Mouse (Mus musculus): ENCODE measurements around the gene Rpl19.

Rpl19 gene

DNA sequence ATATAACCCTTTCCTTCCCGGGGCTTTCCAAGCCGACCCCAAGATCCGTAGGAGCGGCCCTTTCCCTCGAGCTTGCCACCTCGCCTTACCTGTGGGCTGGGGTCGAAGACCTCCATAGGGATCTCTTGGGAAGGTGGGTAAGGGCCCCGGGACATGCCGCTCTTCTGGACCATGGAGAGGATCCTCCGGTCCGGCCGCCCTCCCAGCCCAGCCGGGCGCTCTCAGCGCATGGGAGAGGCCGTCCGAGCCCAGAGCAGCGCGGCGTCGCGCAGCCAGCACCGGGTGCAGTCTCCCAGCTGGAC, 4.3 kb upstream of the Rpl19 start:
- H3K36me3 ChIP-seq (ENCODE audit: insufficient read depth, low read length) = peaks cover 17% of the 10 kb centered on the region
- no peak for TF ChIP-seq CTCF (conservative IDR thresholded peaks at IDR 0.05; ENCODE audit: low read length)
- no peak for TF ChIP-seq POU5F1 (IDR thresholded peaks at IDR 0.05; ENCODE audit: borderline replicate concordance, low read length)
- TF ChIP-seq NANOG (IDR thresholded peaks at IDR 0.05; ENCODE audit: borderline replicate concordance, low read length) = no peak
- H3K27me3 ChIP-seq (ENCODE audit: insufficient read depth, low read length) = peaks cover 5% of the 10 kb centered on the region; the same call in 1 of the 2 replicates
- H3K9me3 ChIP-seq (ENCODE audit: low read length) = no peaks in the 10 kb centered on the region
- peak overlapping the region; percentile 92 for H3K4me3 ChIP-seq (replicated peaks; ENCODE audit: low read length)
- peaks cover 64% of the 10 kb centered on the region for H3K4me1 ChIP-seq (replicated peaks; ENCODE audit: low read depth, low read length)

DNA sequence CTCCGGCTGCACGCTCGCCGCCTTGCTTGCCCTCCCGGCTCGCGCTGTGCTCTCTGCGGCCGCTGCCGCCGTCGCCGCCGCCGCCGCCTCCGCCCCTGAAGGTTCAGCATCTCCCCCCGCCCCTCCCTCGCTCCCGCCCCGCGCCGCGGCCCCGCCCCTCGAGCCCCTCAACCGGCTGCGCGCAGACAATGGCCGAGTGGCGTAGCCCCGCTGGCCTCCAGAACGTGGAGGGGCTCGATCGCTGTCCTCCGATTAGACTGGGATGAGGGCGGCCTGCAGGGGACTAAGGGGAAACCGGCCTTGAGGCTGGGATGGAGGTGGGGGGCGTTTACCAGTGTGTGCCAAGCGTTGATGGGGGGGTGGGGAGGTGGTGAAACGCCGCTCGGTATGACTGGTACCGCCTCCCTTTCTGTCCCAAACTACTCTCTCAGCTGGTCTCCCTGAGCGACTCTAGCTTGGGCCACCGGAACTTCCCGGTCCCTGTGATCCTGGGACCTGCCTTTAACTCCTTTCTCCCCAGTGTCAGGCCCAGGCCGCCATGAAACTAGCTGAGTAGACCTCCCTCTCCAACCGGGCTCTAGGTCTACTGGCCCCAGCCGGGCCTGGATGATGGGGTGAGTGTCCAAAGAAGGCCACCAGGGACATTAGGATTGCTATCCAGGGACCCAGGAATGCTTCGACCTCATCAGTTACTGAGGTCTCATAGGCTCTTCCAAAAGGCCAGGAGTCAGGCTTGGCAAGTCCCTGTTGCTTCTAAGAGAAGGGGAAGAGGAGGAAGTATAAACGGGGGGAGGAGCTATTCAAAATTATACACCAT, 3.7 kb upstream of the Rpl19 start, which contains the start of gene Cacnb1:
Gene Cacnb1 (minus strand): TSS at position 480 of the 817 bp plus-strand sequence.
- no peak for TF ChIP-seq NANOG (IDR thresholded peaks at IDR 0.05; ENCODE audit: borderline replicate concordance, low read length)
- no peak for TF ChIP-seq POU5F1 (IDR thresholded peaks at IDR 0.05; ENCODE audit: borderline replicate concordance, low read length)
- TF ChIP-seq CTCF (conservative IDR thresholded peaks at IDR 0.05; ENCODE audit: low read length) = no peak
- Histone ChIP-seq H3K36me3 (ENCODE audit: insufficient read depth, low read length) (peaks cover 16% of the 10 kb centered on the region), H3K9me3 (ENCODE audit: low read length) (no peaks in the 10 kb centered on the region), H3K27me3 (ENCODE audit: insufficient read depth, low read length) (peaks cover 5% of the 10 kb centered on the region; the same call in 1 of the 2 replicates), H3K4me3 (replicated peaks; ENCODE audit: low read length) (peak within 1 kb of the TSS; percentile 92), H3K4me1 (replicated peaks; ENCODE audit: low read depth, low read length) (peaks cover 64% of the 10 kb centered on the region)

DNA sequence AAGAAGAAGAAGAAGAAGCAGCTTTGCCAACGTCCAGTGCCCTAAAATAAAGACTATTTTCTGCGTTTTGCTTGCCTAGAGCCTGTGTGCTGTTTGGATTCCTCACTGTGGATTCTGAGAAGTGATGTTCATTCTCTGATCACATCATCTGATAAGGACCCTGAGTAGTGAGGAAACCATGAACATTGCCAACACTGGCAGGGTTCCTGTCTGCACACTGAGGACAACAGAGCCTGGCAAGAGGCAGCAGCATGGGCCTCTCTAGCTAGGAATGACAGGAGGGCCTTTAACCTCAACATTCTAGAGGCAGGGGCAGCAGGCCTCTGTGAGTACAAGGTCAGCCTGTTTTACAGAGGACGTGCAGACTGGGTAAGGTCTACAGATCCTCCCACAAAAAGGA, 2.0 kb upstream of the Rpl19 start:
- H3K4me3 ChIP-seq (replicated peaks; ENCODE audit: low read length) = no peak overlapping the region
- TF ChIP-seq NANOG (IDR thresholded peaks at IDR 0.05; ENCODE audit: borderline replicate concordance, low read length) (no peak), CTCF (conservative IDR thresholded peaks at IDR 0.05; ENCODE audit: low read length) (no peak), POU5F1 (IDR thresholded peaks at IDR 0.05; ENCODE audit: borderline replicate concordance, low read length) (no peak)
- H3K9me3 ChIP-seq (ENCODE audit: low read length) = no peaks in the 10 kb centered on the region
- peaks cover 22% of the 10 kb centered on the region for H3K36me3 ChIP-seq (ENCODE audit: insufficient read depth, low read length)
- H3K27me3 ChIP-seq (ENCODE audit: insufficient read depth, low read length) = peaks cover 5% of the 10 kb centered on the region; the same call in 1 of the 2 replicates
- H3K4me1 ChIP-seq (replicated peaks; ENCODE audit: low read depth, low read length) = peaks cover 62% of the 10 kb centered on the region

DNA sequence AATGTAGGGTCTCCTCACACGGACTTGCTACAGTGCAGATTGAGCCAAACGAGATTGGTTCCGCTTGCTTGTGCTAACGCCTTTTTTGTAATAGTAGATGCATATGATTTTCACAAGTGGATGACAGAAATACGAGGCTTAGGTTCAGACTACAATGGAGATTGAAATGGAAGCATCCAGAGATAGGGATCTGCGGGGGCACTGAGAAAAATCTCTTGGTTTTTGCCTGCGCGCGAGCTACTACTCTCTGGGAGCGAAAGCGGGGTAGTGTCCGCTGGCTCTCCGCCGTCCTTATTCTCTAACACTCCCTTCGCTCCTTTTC, 301 bp upstream of the Rpl19 start:
- Histone ChIP-seq H3K27me3 (ENCODE audit: insufficient read depth, low read length) (peaks cover 5% of the 10 kb centered on the region; the same call in 1 of the 2 replicates), H3K9me3 (ENCODE audit: low read length) (no peaks in the 10 kb centered on the region), H3K4me1 (replicated peaks; ENCODE audit: low read depth, low read length) (peaks cover 62% of the 10 kb centered on the region), H3K36me3 (ENCODE audit: insufficient read depth, low read length) (peaks cover 39% of the 10 kb centered on the region), H3K4me3 (replicated peaks; ENCODE audit: low read length) (peak overlapping the region; percentile 100)
- TF ChIP-seq CTCF (conservative IDR thresholded peaks at IDR 0.05; ENCODE audit: low read length) (no peak), NANOG (IDR thresholded peaks at IDR 0.05; ENCODE audit: borderline replicate concordance, low read length) (no peak), POU5F1 (IDR thresholded peaks at IDR 0.05; ENCODE audit: borderline replicate concordance, low read length) (no peak)

DNA sequence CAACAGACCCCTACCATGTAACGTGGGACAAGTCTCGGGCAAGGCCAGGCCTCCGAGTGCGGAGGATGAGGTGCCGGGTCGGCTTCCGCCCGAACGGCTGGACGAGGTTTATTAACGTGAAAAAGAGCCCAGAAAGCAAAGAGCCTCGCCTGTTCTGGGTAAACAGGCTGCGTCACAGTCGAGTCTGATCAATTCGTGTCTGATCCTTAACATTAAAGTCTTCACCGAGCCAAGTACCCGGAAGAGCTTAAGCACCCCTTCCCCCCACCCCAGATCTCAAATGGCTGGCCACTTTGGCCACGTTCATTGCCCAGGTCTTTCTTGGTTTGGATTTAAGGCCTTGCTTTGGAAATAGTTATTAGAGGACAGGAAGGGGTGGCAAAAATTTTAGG, 783 bp downstream of the Rpl19 start:
- H3K27me3 ChIP-seq (ENCODE audit: insufficient read depth, low read length) = no peaks in the 10 kb centered on the region
- TF ChIP-seq POU5F1 (IDR thresholded peaks at IDR 0.05; ENCODE audit: borderline replicate concordance, low read length) = no peak
- no peak for TF ChIP-seq CTCF (conservative IDR thresholded peaks at IDR 0.05; ENCODE audit: low read length)
- no peak for TF ChIP-seq NANOG (IDR thresholded peaks at IDR 0.05; ENCODE audit: borderline replicate concordance, low read length)
- H3K4me3 ChIP-seq (replicated peaks; ENCODE audit: low read length) = peak overlapping the region; percentile 100
- peaks cover 41% of the 10 kb centered on the region for H3K36me3 ChIP-seq (ENCODE audit: insufficient read depth, low read length)
- H3K4me1 ChIP-seq (replicated peaks; ENCODE audit: low read depth, low read length) = peaks cover 61% of the 10 kb centered on the region
- H3K9me3 ChIP-seq (ENCODE audit: low read length) = no peaks in the 10 kb centered on the region

DNA sequence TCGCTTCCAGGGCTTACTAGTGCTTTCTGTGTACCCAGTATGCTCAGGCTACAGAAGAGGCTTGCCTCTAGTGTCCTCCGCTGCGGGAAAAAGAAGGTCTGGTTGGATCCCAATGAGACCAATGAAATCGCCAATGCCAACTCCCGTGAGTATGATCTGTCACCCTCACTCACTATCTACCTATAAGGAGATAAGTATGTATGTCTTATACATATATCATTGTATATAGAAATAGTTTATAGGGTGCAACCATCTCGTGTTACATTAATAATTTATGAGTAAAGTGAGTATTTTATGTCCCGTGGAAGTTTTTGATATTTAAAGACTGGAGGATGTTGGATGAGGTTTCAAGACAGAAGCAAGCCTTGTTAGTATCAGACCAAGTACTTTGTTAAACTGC, 1.3 kb downstream of the Rpl19 start:
- H3K4me1 ChIP-seq (replicated peaks; ENCODE audit: low read depth, low read length) = peaks cover 64% of the 10 kb centered on the region
- H3K27me3 ChIP-seq (ENCODE audit: insufficient read depth, low read length) = no peaks in the 10 kb centered on the region
- TF ChIP-seq POU5F1 (IDR thresholded peaks at IDR 0.05; ENCODE audit: borderline replicate concordance, low read length) (no peak), NANOG (IDR thresholded peaks at IDR 0.05; ENCODE audit: borderline replicate concordance, low read length) (no peak), CTCF (conservative IDR thresholded peaks at IDR 0.05; ENCODE audit: low read length) (no peak)
- no peaks in the 10 kb centered on the region for H3K9me3 ChIP-seq (ENCODE audit: low read length)
- H3K4me3 ChIP-seq (replicated peaks; ENCODE audit: low read length) = peak overlapping the region; percentile 100
- peaks cover 41% of the 10 kb centered on the region for H3K36me3 ChIP-seq (ENCODE audit: insufficient read depth, low read length)

DNA sequence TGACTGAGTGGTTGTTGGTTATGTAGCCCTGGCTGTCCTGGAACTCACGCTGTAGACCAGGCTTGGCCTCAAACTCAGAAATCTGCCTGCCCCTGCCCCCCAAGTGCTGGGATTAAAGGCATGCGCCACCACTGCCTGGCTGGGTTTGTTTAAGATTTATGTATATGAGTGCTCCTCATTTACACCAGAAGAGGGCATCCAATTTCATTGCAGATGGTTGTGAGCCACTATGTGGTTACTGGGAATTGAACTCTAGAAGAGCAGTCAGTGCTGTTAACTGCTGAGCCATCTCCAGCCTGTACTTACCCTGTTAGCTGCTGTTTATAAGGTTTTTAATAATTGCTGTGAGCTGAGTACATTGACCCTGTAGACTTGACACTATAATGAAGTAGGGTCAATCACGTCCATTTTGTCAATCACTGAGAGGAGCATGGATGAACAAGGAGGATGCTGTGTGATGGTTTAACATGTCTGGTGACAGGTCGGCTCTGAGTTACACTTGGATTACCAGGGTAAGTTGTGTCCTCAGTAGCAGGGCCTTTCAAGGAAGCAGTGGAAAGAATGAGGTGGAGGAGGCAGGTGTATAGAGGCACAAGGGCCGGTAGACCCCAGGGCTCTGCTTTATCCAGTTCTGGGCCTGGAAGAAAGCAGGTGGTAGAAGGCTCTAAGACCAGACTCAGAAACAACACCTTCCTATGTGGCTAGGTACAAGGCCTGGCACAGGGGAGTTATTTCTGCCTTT, 4.4 kb downstream of the Rpl19 start:
- peaks cover 14% of the 10 kb centered on the region for H3K27me3 ChIP-seq (ENCODE audit: insufficient read depth, low read length)

DNA sequence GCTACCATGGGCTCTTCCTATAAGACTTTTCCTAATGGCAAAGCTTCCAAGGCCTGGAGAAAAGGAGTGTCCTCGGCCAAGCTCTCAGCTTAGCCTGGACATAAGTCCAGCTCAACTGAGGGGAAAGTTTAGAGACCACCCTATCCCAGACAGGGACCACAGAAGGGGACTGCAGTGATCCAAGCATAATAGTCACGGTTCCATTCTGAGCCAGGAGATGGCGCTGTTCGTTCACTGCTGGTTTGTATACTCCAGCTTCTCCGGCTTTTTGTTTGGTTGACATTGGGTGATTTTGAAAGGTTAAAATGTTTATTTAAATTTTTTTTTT, 4.9 kb downstream of the Rpl19 start:
- no peaks in the 10 kb centered on the region for H3K9me3 ChIP-seq (ENCODE audit: low read length)
- no peak overlapping the region for H3K4me3 ChIP-seq (replicated peaks; ENCODE audit: low read length)
- peaks cover 59% of the 10 kb centered on the region for H3K4me1 ChIP-seq (replicated peaks; ENCODE audit: low read depth, low read length)
- peaks cover 41% of the 10 kb centered on the region for H3K36me3 ChIP-seq (ENCODE audit: insufficient read depth, low read length)
- H3K27me3 ChIP-seq (ENCODE audit: insufficient read depth, low read length) = peaks cover 19% of the 10 kb centered on the region
- TF ChIP-seq POU5F1 (IDR thresholded peaks at IDR 0.05; ENCODE audit: borderline replicate concordance, low read length) (no peak), CTCF (conservative IDR thresholded peaks at IDR 0.05; ENCODE audit: low read length) (peak; percentile 82)

More for the DNA sequence above, 4.4 kb downstream of the Rpl19 start:
- Histone ChIP-seq H3K4me3 (replicated peaks; ENCODE audit: low read length) (no peak overlapping the region), H3K9me3 (ENCODE audit: low read length) (no peaks in the 10 kb centered on the region), H3K4me1 (replicated peaks; ENCODE audit: low read depth, low read length) (peaks cover 58% of the 10 kb centered on the region), H3K36me3 (ENCODE audit: insufficient read depth, low read length) (peaks cover 41% of the 10 kb centered on the region)
- TF ChIP-seq CTCF (conservative IDR thresholded peaks at IDR 0.05; ENCODE audit: low read length) (no peak), POU5F1 (IDR thresholded peaks at IDR 0.05; ENCODE audit: borderline replicate concordance, low read length) (no peak), NANOG (IDR thresholded peaks at IDR 0.05; ENCODE audit: borderline replicate concordance, low read length) (no peak)

Data from E14TG2a.4 (cell line).